Mouse (Mus musculus) ovary, postnatal 10 days (tissue): ENCODE results near the gene Rnf2.
"Not testable (repeated sequence)": the region's sequence is repeated elsewhere in the genome, so short reads cannot be mapped to it uniquely, and the experiment has no call there.

Experiments used
- DNase-seq: peaks from one replicate; pipeline ENCODE4 v3.0.0; 2022; ENCODE audit warnings: low spot score

Rnf2 gene

GRCm38 (mm10) chr1:151483568-151483967 is 17.2 kb downstream of the Rnf2 start:
- no peak for DNase-seq

GRCm38 (mm10) chr1:151482497-151482896 is 18.3 kb downstream of the Rnf2 start:
- DNase-seq, result no peak

- not testable (repeated sequence) for DNase-seq
Measured at GRCm38 (mm10) chr1:151472386-151472785, 28.4 kb downstream of the Rnf2 start.

- no peak for DNase-seq
Measured at GRCm38 (mm10) chr1:151471429-151471828, 29.3 kb downstream of the Rnf2 start.

GRCm38 (mm10) chr1:151466571-151466970 is 34.2 kb downstream of the Rnf2 start:
- no peak for DNase-seq

- no peak for DNase-seq
Measured at GRCm38 (mm10) chr1:151464914-151465313, 35.8 kb downstream of the Rnf2 start.

GRCm38 (mm10) chr1:151461265-151461664 is 39.5 kb downstream of the Rnf2 start:
- DNase-seq, result no peak

- no peak for DNase-seq
Measured at GRCm38 (mm10) chr1:151457087-151457486, 43.7 kb downstream of the Rnf2 start.

- no peak for DNase-seq
Measured at GRCm38 (mm10) chr1:151451946-151452345, 48.8 kb downstream of the Rnf2 start.

GRCm38 (mm10) chr1:151450851-151451250 is 49.9 kb downstream of the Rnf2 start:
- DNase-seq, result no peak

GRCm38 (mm10) chr1:151449866-151450265 is 50.9 kb downstream of the Rnf2 start:
- DNase-seq, result no peak

- DNase-seq, result no peak
Measured at GRCm38 (mm10) chr1:151435431-151435830, 65.3 kb downstream of the Rnf2 start.

- no peak for DNase-seq
Measured at GRCm38 (mm10) chr1:151429316-151429715, 71.4 kb downstream of the Rnf2 start.

- DNase-seq, result peak; percentile 76
Measured at GRCm38 (mm10) chr1:151428263-151429221, 72.2 kb downstream of the Rnf2 start, which contains the start of the genes Swt1 and Trmt1l. Swt1 (minus strand) TSS chr1:151428455. Trmt1l (plus strand) TSS chr1:151428542.

GRCm38 (mm10) chr1:151427888-151428262 is 72.9 kb downstream of the Rnf2 start:
- DNase-seq, result no peak

- no peak for DNase-seq
Measured at GRCm38 (mm10) chr1:151426947-151427600, 73.7 kb downstream of the Rnf2 start.

GRCm38 (mm10) chr1:151422178-151422577 is 78.6 kb downstream of the Rnf2 start:
- no peak for DNase-seq

- no peak for DNase-seq
Measured at GRCm38 (mm10) chr1:151409827-151410226, 90.9 kb downstream of the Rnf2 start.
